ENCODE assay signal across 14 mouse cellular contexts in the genomic region with DNA sequence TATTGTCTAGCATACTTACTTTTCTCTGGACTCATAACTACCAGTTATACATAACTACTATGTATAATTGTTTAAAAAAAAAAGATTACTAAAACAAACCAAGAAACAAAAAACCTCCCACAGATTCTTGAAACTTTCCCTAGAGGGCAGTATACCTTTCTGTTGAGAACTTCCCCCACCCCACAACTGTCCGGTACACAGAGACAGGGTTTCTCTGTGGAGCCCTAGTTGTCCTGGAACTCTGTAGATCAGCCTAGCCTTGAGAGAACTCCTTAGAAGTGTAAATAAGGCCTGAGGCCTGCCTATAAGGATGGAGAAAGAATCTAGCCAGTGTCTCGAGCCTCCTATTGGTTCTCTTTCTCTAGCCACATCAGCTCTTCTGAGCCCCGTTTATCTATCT. TPM values are rescaled to one million over a fixed set of nuclear protein-coding genes. Genes with fewer than 3 reads are reported as not detected.
A peak's percentile ranks its signal among the peaks of the same experiment; 100 is the strongest.
DNase-seq lines count a peak whose midpoint lies in the region; ATAC-seq lines count a peak whose summit lies in the region.
"Had no signal": no experiment of that assay in that cellular context is flagged by ENCODE, and none has a peak within 500 bp of the region (broad histone marks: within the 10 kb centered on the region; RNA-seq: fewer than 3 reads in every experiment).

No protein-coding gene starts in this region.

- H3K27ac ChIP-seq in heart, embryonic 11.5 days (ENCODE audit: low read depth, low read length): no peak overlapping the region
- 0 out of 2 replicates have a peak overlapping the region, but pooled peaks have one; percentile 7 for H3K27ac ChIP-seq in midbrain, embryonic 10.5 days (replicated peaks)
- H3K27ac ChIP-seq in midbrain, embryonic 15.5 days: no peak overlapping the region
- H3K27ac ChIP-seq: forebrain, embryonic 10.5 days; hindbrain, embryonic 15.5 days had no signal

- H3K4me2 ChIP-seq in heart, embryonic 11.5 days: no peak overlapping the region
- no peak overlapping the region for H3K4me2 ChIP-seq in midbrain, embryonic 15.5 days
- H3K4me2 ChIP-seq: hindbrain, embryonic 15.5 days had no signal

- ATAC-seq in heart, embryonic 11.5 days (replicated peaks; ENCODE audit: insufficient number of reproducible peaks, low FRiP score, low TSS enrichment): no peak
- no peak for ATAC-seq in midbrain, embryonic 15.5 days (replicated peaks)

- 29% methylated on average over 3 of the region's 3 CpGs for WGBS in heart, embryonic 11.5 days (ENCODE audit: insufficient replicate concordance)
- WGBS in midbrain, embryonic 10.5 days: 42% methylated on average over 3 of the region's 3 CpGs
- WGBS in midbrain, embryonic 15.5 days: 37% methylated on average over 3 of the region's 3 CpGs

- peaks cover 11% of the 10 kb centered on the region for H3K27me3 ChIP-seq in heart, embryonic 11.5 days (ENCODE audit: control insufficient read depth, insufficient read depth, low read length)
- H3K27me3 ChIP-seq in midbrain, embryonic 10.5 days (ENCODE audit: low read depth, poor library complexity, severe bottlenecking): peaks cover 33% of the 10 kb centered on the region
- H3K27me3 ChIP-seq in midbrain, embryonic 15.5 days (replicated peaks): peaks cover 10% of the 10 kb centered on the region
- peaks cover 1% of the 10 kb centered on the region; the same call in 1 of the 2 replicates for H3K27me3 ChIP-seq in splenic B cell, adult 2 months (ENCODE audit: control insufficient read depth, insufficient read depth, low read length, poor library complexity, severe bottlenecking)

- H3K36me3 ChIP-seq in heart, embryonic 11.5 days (ENCODE audit: control insufficient read depth, insufficient read depth, low read length): no peaks in the 10 kb centered on the region
- no peaks in the 10 kb centered on the region for H3K36me3 ChIP-seq in midbrain, embryonic 10.5 days
- H3K36me3 ChIP-seq in midbrain, embryonic 15.5 days (replicated peaks): no peaks in the 10 kb centered on the region
- no peaks in the 10 kb centered on the region for H3K36me3 ChIP-seq in splenic B cell, adult 2 months (ENCODE audit: control insufficient read depth, insufficient read depth, low read length, poor library complexity, severe bottlenecking)
- H3K36me3 ChIP-seq: forebrain, embryonic 10.5 days; hindbrain, embryonic 15.5 days had no signal

- peak overlapping the region; percentile 39; the same call in 1 of the 2 replicates for H3K9ac ChIP-seq in heart, embryonic 11.5 days (ENCODE audit: low read depth, low read length)
- no peak overlapping the region for H3K9ac ChIP-seq in midbrain, embryonic 15.5 days
- H3K9ac ChIP-seq: hindbrain, embryonic 15.5 days had no signal

- H3K9me3 ChIP-seq in heart, embryonic 11.5 days (replicated peaks; ENCODE audit: control insufficient read depth, low read length): no peaks in the 10 kb centered on the region
- no peaks in the 10 kb centered on the region for H3K9me3 ChIP-seq in midbrain, embryonic 10.5 days (replicated peaks)
- H3K9me3 ChIP-seq in midbrain, embryonic 15.5 days: no peaks in the 10 kb centered on the region
- H3K9me3 ChIP-seq: forebrain, embryonic 10.5 days; hindbrain, embryonic 15.5 days had no signal

- H3K4me3 ChIP-seq in heart, embryonic 11.5 days (ENCODE audit: low read depth, low read length): no peak overlapping the region
- H3K4me3 ChIP-seq in midbrain, embryonic 10.5 days: no peak overlapping the region
- no peak overlapping the region for H3K4me3 ChIP-seq in midbrain, embryonic 15.5 days
- H3K4me3 ChIP-seq: forebrain, embryonic 10.5 days; hindbrain, embryonic 15.5 days had no signal

- DNase-seq in heart, postnatal 14 days: no peak
- no peak for DNase-seq in midbrain, embryonic 10.5 days (ENCODE audit: low spot score)
- peak; percentile 67 for DNase-seq in embryo, embryonic 11 days
- peak; percentile 35 for DNase-seq in splenic B cell, adult 2 months (ENCODE audit: low read depth, low spot score)
- no peak for DNase-seq in c-Kit-positive CD71-positive TER-119-positive erythroid progenitor cells, embryonic 14.5 days (ENCODE audit: low spot score)
- DNase-seq in layer of hippocampus, adult 9-10 months (ENCODE audit: low spot score): no peak
- DNase-seq: cerebellum, adult 11 months; left cerebral cortex, postnatal 4 days; right cerebral cortex, adult 18-20 months; thymus, adult 2 months had no signal

- H3K4me1 ChIP-seq in heart, embryonic 11.5 days (ENCODE audit: control insufficient read depth, insufficient read depth, low read length): 0 out of 2 replicates have a peak, but pooled peaks cover 2% of the 10 kb centered on the region
- H3K4me1 ChIP-seq in midbrain, embryonic 10.5 days: peaks cover 16% of the 10 kb centered on the region
- no peaks in the 10 kb centered on the region for H3K4me1 ChIP-seq in midbrain, embryonic 15.5 days

- intact Hi-C loops in heart, postnatal 14 days (cut with DNase I): loop anchor here (1.0 kb wide), 1 partner anchor 57 kb away; no protein-coding TSS in a partner anchor

RNA-seq across cellular contexts. Expression of a gene that starts 13.7 kb away (rescaled TPM):
- 0.30 TPM in 1 of 2 replicates, not detected in the other for polyA plus RNA-seq in heart, embryonic 11.5 days (2014; fragmentation: Nextera tagmentation; extraction: Ambion mirVana)
- 10 to 100 TPM in 1 of 2 experiments, not detected in 1; 18.9 TPM for total RNA-seq in heart, postnatal 14 days (2021)
- 0.26 TPM in 1 of 2 replicates, not detected in the other for polyA plus RNA-seq in midbrain, embryonic 10.5 days (2016; fragmentation: Nextera tagmentation; extraction: Ambion mirVana)
- 0.24 and 0.37 TPM in 2 replicates for polyA plus RNA-seq in midbrain, embryonic 15.5 days (2015; fragmentation: Nextera tagmentation; extraction: Ambion mirVana)
- total RNA-seq: left cerebral cortex, postnatal 4 days had no signal

RNA-seq across cellular contexts. Expression of a gene that starts 13.9 kb away (rescaled TPM):
- polyA plus RNA-seq in heart, embryonic 11.5 days (2014; fragmentation: Nextera tagmentation; extraction: Ambion mirVana): 426 and 502 TPM in 2 replicates
- total RNA-seq in heart, postnatal 14 days (2021): 1,000 to 10,000 TPM; 1,008 to 1,038 TPM
- polyA plus RNA-seq in midbrain, embryonic 10.5 days (2016; fragmentation: Nextera tagmentation; extraction: Ambion mirVana): 301 and 309 TPM in 2 replicates
- 286 and 289 TPM in 2 replicates for polyA plus RNA-seq in midbrain, embryonic 15.5 days (2015; fragmentation: Nextera tagmentation; extraction: Ambion mirVana)

RNA-seq across cellular contexts. Expression of a gene that starts 31.8 kb away (rescaled TPM):
- polyA plus RNA-seq in heart, embryonic 11.5 days (2014; fragmentation: Nextera tagmentation; extraction: Ambion mirVana): 36.2 and 40.0 TPM in 2 replicates
- total RNA-seq in heart, postnatal 14 days (2021): 100 to 1,000 TPM; 180 to 188 TPM
- 26.7 and 35.9 TPM in 2 replicates for polyA plus RNA-seq in midbrain, embryonic 10.5 days (2016; fragmentation: Nextera tagmentation; extraction: Ambion mirVana)
- 17.9 and 19.4 TPM in 2 replicates for polyA plus RNA-seq in midbrain, embryonic 15.5 days (2015; fragmentation: Nextera tagmentation; extraction: Ambion mirVana)

RNA-seq across cellular contexts. Expression of a gene that starts 49.5 kb away (rescaled TPM):
- polyA plus RNA-seq in heart, embryonic 11.5 days (2014; fragmentation: Nextera tagmentation; extraction: Ambion mirVana): 0.11 and 0.19 TPM in 2 replicates
- under 1 TPM in 1 of 2 experiments, not detected in 1; 0.14 TPM for total RNA-seq in heart, postnatal 14 days (2021)
- 0.28 and 0.36 TPM in 2 replicates for polyA plus RNA-seq in midbrain, embryonic 10.5 days (2016; fragmentation: Nextera tagmentation; extraction: Ambion mirVana)
- polyA plus RNA-seq in midbrain, embryonic 15.5 days (2015; fragmentation: Nextera tagmentation; extraction: Ambion mirVana): 0.23 and 0.34 TPM in 2 replicates
- total RNA-seq: left cerebral cortex, postnatal 4 days had no signal

RNA-seq across cellular contexts. Expression of a gene that starts 50.5 kb away (rescaled TPM):
- 2.7 and 5.6 TPM in 2 replicates for polyA plus RNA-seq in heart, embryonic 11.5 days (2014; fragmentation: Nextera tagmentation; extraction: Ambion mirVana)
- 1 to 10 TPM in 1 of 2 experiments, under 1 TPM in 1; 1.00 to 2.1 TPM for total RNA-seq in heart, postnatal 14 days (2021)
- 2.8 and 2.9 TPM in 2 replicates for polyA plus RNA-seq in midbrain, embryonic 10.5 days (2016; fragmentation: Nextera tagmentation; extraction: Ambion mirVana)
- polyA plus RNA-seq in midbrain, embryonic 15.5 days (2015; fragmentation: Nextera tagmentation; extraction: Ambion mirVana): 6.5 and 9.0 TPM in 2 replicates

Comparison
In these comparisons a context has a peak if more than half of its experiments do, and no peak if none do; other contexts are left out.
1. DNase-seq: peak in embryo, embryonic 11 days (single experiment) and splenic B cell, adult 2 months (single experiment); none in heart, postnatal 14 days (0 of 2), midbrain, embryonic 10.5 days (single experiment), c-Kit-positive CD71-positive TER-119-positive erythroid progenitor cells, embryonic 14.5 days (single experiment) and layer of hippocampus, adult 9-10 months (single experiment).